Mouse (Mus musculus) adrenal gland, adult 8-10 months (tissue): ENCODE data around the gene Slc36a3. TPM values are rescaled to one million over a fixed set of nuclear protein-coding genes. Genes with fewer than 3 reads are reported as not detected.
"Not testable (repeated sequence)": the region's sequence is repeated elsewhere in the genome, so short reads cannot be mapped to it uniquely, and the experiment has no call there.

Source experiments
- DNase-seq: peaks from one replicate; pipeline ENCODE4 v3.0.0; 2022
- total RNA-seq, 4 experiments: library from RNA; stranded (reverse); gene quantifications; 2 replicates each; pipeline ENCODE4 v1.2.4; 2022

The Slc36a3 gene
- total RNA-seq, 4 experiments from 2014 or later, result not detected

GRCm38 (mm10) chr11:55144011-55144410 lies 7.5 kb downstream of the Slc36a3 start:
- no peak for DNase-seq

- no peak for DNase-seq
Observed at GRCm38 (mm10) chr11:55141502-55141901, 10.0 kb downstream of the Slc36a3 start.

GRCm38 (mm10) chr11:55137646-55138045 lies 13.9 kb downstream of the Slc36a3 start:
- no peak for DNase-seq

DNA sequence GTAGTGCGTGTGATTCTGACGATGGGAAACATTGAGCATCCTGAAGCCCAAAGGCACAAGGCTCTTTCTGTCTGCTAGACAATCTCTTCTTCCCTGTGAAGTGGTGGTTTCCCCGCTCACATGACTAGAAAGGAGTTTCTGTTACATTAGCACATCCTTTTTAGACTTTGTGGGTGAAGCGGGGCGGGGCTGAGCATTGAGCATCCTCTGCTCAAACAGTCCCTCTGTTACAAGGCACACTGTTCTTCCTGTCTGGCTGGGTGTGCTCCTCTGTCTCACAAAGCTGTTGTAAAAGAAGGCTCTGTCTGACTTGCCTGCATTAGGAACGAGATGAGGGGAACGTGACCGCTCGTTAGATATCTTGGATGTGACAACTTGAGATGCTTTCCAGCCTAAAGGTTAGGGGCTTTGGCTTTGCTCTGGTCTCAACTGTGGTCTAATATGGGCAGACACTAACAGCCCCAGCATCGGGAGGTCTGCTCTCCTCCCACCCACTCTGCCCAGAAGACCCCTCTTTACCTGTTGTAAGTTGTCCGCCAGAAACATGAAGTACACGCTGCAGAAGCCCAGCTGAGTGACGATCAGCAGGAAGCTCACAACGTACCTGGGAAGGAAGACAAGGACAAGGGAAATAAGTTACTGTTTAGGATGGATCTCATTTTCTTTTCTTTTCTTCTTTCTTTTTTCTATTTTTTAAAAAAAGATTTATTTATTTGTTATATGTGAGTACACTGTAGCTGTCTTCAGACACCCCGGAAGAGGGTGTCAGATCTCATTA lies 14.5 kb downstream of the Slc36a3 start:
- no peak for DNase-seq

GRCm38 (mm10) chr11:55134871-55135270 lies 16.6 kb downstream of the Slc36a3 start:
- no peak for DNase-seq

DNA sequence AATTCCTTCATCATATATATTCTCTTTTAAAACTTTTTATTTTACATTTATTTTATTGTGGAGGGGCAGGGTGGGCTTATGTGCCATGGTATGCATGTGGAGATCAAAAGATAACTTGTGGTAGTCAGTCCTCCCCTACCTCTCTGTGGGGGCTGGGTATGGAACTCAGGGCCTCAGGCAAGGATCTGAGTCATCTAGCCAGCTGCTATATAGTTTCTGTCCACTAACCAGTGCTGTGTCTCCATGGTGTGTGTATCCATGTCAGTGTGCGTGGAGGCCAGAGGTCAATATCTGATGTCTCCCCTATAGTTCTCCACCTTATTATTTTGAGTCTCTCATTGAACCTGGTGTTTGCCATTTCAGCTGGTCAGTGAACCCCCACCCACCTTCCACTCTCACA lies 17.1 kb downstream of the Slc36a3 start:
- DNase-seq, result no peak

DNA sequence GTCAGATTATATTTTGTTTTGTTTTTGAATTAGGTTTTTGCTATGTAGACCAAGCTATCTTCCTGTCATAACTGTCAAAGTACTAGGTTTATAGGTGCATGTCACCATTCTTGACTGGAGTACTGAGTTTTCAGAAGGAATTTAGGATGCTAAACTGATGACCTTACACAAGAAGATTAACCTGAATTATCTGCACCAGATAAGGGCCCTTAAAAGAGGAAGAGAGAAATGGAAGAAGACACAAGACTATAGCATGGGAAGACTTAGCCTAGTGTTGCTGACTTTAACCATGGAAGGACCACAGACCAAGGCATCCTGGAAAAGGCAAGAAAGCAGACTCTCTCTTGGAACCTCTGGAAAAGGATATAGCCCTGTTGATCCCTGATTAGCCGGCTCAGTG lies 18.3 kb downstream of the Slc36a3 start:
- no peak for DNase-seq

DNA sequence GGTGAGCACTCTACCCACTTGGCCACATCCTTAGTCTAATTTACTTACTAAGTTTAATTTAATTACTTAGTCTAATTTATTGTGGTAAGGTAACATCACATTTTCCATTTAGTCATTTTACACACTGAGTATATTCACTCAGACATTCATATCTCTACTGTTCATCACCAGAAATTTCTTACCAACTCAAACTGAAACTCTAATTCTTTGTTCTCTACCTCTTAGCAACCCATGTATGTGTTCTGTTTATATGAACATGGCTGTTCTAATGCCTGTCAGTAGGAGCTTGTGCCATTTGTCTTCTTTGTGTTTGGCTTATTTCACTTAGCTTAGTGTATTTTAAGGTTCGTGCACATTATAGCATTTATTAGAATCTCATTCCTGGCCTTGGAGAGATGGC lies 19.6 kb downstream of the Slc36a3 start:
- no peak for DNase-seq

- no peak for DNase-seq
Observed at GRCm38 (mm10) chr11:55131077-55131742, 20.3 kb downstream of the Slc36a3 start.

- DNase-seq, result no peak
Observed at GRCm38 (mm10) chr11:55128411-55128810, 23.1 kb downstream of the Slc36a3 start.

DNA sequence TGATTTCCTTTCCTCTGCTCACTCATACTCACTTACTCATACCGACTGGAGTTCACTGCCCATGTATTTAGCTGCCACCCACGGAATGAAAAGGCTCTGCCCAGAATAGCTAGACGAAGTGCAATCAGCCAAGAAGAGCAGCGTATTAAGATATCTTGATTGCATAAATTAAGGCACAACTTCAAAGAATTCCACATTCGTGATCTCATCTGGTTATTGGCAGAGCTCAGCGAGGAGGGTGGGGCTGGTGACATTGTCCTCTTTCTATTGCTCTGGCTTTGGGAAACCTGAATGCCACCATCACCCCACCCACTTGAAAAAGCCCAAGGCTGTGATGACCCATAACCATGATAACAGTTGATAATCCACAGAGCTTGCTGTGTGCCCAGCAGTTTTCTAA lies 23.6 kb downstream of the Slc36a3 start:
- DNase-seq, result peak; percentile 65

DNA sequence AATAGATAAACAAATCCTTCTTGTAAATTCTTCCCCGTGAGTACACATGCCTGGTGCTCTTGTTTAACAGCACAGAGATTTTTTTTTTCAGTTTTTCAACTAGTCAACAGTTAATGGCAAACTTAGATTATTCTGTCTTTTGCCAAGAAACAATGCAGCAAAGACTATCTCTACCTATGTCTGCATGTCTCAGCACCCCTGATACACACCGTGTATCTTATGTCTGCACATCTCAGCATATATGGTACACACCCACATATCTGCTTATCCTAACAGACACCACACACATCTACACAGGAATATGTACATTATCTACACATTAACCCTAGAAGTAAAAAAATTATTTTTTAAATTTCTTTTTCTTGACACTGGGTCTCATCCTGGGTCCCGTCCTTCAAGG lies 24.8 kb downstream of the Slc36a3 start:
- DNase-seq, result no peak

DNA sequence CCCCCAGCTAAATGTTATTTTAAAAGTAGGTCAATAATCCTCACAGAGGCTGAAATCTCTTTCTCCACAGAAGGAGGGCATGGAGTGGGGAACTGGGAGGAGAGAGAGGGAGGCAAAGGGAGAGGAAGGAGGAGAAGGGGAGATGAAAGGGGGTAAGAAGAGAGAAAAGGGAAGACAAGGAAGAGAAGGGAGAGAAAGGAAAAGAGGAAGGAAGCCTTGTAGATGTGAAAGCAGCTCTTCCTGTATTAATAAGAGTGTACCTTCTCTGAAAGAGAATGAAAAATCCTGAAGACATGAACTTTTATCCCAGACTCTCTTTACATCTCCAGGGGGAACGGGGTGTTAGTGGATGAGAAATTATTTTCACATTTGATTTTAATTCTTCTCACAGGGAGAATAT lies 30.1 kb downstream of the Slc36a3 start:
- DNase-seq, result no peak

GRCm38 (mm10) chr11:55120821-55121271 lies 30.7 kb downstream of the Slc36a3 start:
- no peak for DNase-seq

DNA sequence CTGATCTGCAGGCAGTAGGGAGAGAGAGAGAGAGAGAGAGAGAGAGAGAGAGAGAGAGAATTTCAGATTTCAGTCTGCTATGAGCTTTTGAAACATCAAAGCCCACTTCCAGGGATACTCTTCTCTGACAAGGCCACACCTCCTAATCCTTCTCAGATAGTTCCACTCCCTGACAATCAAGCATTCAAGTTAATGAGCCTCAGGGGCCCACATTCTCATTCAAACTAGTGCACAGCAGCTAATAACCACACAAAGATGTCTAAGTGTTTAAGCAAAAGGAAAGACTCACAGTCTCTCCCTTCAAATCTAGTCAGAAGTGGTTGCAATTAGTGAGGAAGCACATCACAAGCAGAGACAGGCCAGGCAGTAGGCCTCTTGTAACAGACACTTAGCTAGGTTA lies 31.2 kb downstream of the Slc36a3 start:
- DNase-seq, result no peak

DNA sequence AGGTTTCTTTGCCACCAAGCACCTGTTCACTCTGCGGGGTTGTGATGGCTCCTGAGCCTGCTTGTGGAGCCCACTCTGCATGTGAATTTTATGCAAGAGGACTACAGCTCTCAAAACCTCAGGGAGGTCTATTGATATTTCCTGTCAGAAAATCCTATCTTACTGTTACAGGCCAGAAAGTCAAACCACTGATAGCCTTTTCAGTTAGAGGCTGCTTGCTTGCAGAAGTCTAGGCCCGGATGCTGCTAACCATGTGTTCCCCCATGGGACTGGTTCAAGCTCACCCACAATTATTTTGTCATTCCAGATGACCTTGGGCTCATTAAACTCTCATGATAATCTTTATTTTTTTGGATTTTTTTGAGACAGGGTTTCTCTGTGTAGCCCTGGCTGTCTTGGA lies 34.5 kb downstream of the Slc36a3 start:
- no peak for DNase-seq

DNA sequence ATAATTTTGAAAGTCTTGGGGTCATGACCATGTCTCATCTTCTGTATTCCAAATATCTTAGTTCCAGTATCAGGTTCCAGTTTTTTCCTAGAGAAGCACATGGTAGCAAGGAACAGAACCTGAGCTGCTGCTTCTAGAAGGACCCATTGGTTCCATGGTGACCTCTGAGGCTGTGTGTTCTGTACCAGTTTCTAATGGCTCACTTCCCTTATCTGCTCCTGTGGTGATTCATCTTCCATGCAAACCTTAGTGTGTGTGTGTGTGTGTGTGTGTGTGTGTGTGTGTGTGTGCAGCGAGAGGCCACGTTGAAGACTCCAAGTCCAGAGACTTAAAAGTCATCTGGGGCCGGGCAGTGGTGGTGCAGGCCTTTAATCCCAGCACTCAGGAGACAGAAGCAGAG lies 35.5 kb downstream of the Slc36a3 start:
- no peak for DNase-seq

- DNase-seq, result no peak
Observed at GRCm38 (mm10) chr11:55114291-55114690, 37.2 kb downstream of the Slc36a3 start.

GRCm38 (mm10) chr11:55113861-55114250 lies 37.7 kb downstream of the Slc36a3 start:
- not testable (repeated sequence) for DNase-seq

GRCm38 (mm10) chr11:55113209-55113860 lies 38.2 kb downstream of the Slc36a3 start:
- no peak for DNase-seq

- no peak for DNase-seq
Observed at GRCm38 (mm10) chr11:55110566-55111169, 40.8 kb downstream of the Slc36a3 start.

- no peak for DNase-seq
Observed at GRCm38 (mm10) chr11:55109521-55110300, 41.8 kb downstream of the Slc36a3 start.
